Mouse (Mus musculus) stomach, postnatal 0 days (tissue): Measurements from ENCODE around the gene Rbp7. TPM values are rescaled to one million over a fixed set of nuclear protein-coding genes. Genes with fewer than 3 reads are reported as not detected.
"Not testable (repeated sequence)": the region's sequence is repeated elsewhere in the genome, so short reads cannot be mapped to it uniquely, and the experiment has no call there.

Source experiments
- ATAC-seq: fragments of 200-750 bp; cut with Nextera tagmentation; 2 replicates; pipeline ENCODE4 v1.8.0; 2017; ENCODE audit not compliant: low FRiP score, low TSS enrichment
- DNase-seq: peaks from one replicate; pipeline ENCODE4 v3.0.0-alpha.2; 2016; ENCODE audit warnings: low spot score
- H3K27ac ChIP-seq: fragments of 300-500 bp; sonication (generic); replicated peaks from 2 replicates; pipeline ENCODE4 v1.5.1; 2014; ENCODE audit warnings: mild to moderate bottlenecking, control low read depth
- H3K27me3 ChIP-seq: fragments of 300-500 bp; sonication (generic); 2 replicates; pipeline ENCODE4 v1.6.1; 2014; ENCODE audit warnings: low read length; ENCODE audit not compliant: control insufficient read depth, insufficient read depth
- H3K36me3 ChIP-seq: fragments of 300-500 bp; sonication (generic); 2 replicates; pipeline ENCODE4 v1.6.1; 2014; ENCODE audit warnings: low read length, mixed read lengths; ENCODE audit not compliant: control insufficient read depth, insufficient read depth
- H3K4me1 ChIP-seq: fragments of 300-500 bp; sonication (generic); replicated peaks from 2 replicates; pipeline ENCODE4 v1.6.1; 2014; ENCODE audit warnings: antibody characterized with exemption; ENCODE audit not compliant: control insufficient read depth, insufficient read depth
- H3K4me2 ChIP-seq: fragments of 300-500 bp; sonication (generic); replicated peaks from 2 replicates; pipeline ENCODE4 v1.6.1; 2014; ENCODE audit warnings: low read depth, mild to moderate bottlenecking, control low read depth, moderate library complexity
- H3K4me3 ChIP-seq: fragments of 300-500 bp; sonication (generic); 2 replicates; pipeline ENCODE4 v1.5.1; 2014; ENCODE audit warnings: low read depth, low read length, control low read depth
- H3K9ac ChIP-seq: fragments of 300-500 bp; sonication (generic); 2 replicates; pipeline ENCODE4 v1.6.1; 2014; ENCODE audit warnings: mild to moderate bottlenecking, low read length, control low read depth, mixed read lengths
- H3K9me3 ChIP-seq: fragments of 300-500 bp; sonication (generic); 2 replicates; pipeline ENCODE4 v1.6.1; 2016; ENCODE audit warnings: low read length; ENCODE audit not compliant: control insufficient read depth
- CTCF ChIP-seq: IDR thresholded peaks from 2 replicates; pipeline ENCODE4 v1.5.1; 2016; ENCODE audit warnings: antibody characterized with exemption, low read depth, mild to moderate bottlenecking, moderate library complexity
- EP300 ChIP-seq: optimal IDR thresholded peaks from 2 replicates; pipeline ENCODE3; 2016; ENCODE audit warnings: antibody characterized with exemption
- WGBS: fragments of 180-500 bp; shearing (Covaris S2); extraction: QIAGEN DNeasy Blood & Tissue Kit; methylation state at CpG from one replicate; pipeline ENCODE4 v1.1.7; 2014; 5-methylcytosine and 5-hydroxymethylcytosine counted together
- polyA plus RNA-seq: library from polyadenylated mRNA; unstranded; fragments of >200 nt; fragmentation: Nextera tagmentation; extraction: Ambion mirVana; gene quantifications from 2 replicates; pipeline ENCODE4 v1.2.1, GENCODE M21; 2015

Rbp7 gene
- polyA plus RNA-seq, 1 experiment from 2014 or later, result 7.7 TPM

DNA sequence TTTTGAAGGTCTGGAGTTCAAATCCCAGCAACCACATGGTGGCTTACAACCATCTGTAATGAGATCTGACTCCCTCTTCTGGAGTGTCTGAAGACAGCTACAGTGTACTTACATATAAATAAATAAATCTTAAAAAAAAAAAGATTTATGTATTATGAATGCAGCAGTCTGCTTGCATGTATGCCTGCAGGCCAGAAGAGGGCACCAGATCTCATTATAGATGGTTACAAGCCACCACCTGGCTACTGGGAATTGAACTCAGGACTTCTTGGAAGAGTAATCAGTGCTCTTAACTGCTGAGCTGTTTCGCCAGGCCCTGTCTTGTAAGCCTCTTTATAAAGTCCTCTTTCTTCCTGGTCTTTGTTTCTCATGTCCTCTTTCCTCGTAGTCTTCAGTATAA, 5.7 kb upstream of the Rbp7 start:
- not testable (repeated sequence) for H3K4me2 ChIP-seq, H3K4me3 ChIP-seq, ATAC-seq, H3K27me3 ChIP-seq, H3K27ac ChIP-seq, H3K9me3 ChIP-seq, H3K4me1 ChIP-seq, H3K9ac ChIP-seq, DNase-seq, H3K36me3 ChIP-seq
- peak; percentile 46 for TF ChIP-seq CTCF
- 94% methylated on average over 2 of the region's 2 CpGs for whole genome bisulfite sequencing

DNA sequence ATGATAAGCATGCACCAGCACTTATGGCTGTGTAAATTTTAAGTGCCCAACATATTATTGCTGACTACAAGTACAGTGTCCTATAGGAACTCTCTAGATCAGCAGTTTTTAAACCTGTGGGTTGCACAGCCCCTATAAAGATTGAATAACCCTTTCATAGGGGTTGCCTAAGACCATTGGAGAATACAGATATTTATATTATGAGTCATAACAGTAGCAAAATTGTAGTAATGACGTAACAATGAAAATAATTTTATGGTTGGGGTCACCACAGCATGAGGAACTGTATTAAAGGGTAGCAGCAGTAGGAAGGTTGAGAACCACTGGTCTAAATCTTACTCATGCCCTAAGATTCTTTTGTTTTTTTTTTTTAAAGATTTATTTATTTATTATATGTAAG, 4.6 kb upstream of the Rbp7 start:
- no peak for ATAC-seq

DNA sequence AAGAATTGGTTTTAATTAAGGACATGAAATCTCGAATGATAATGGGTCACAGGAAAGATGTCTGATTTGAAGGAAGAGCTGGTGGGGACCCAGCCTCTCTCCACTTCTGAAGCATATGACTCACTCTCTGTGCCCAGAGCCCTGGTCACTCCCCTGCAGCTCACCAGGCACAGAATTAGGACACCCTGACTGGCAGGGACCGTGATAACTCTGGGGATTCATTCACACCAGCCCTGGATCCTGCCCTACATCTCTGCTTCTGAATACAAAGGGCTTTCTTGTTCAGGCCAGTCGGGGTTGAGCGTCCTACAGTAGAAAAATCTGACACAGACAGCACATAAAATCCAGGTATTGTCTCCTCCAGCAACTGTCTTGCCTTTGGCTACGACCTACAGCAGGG, 3.7 kb upstream of the Rbp7 start:
- no peaks in the 10 kb centered on the region for H3K9me3 ChIP-seq

More for the DNA sequence above, 4.6 kb upstream of the Rbp7 start:
- Histone ChIP-seq H3K27me3 (no peaks in the 10 kb centered on the region), H3K36me3 (no peaks in the 10 kb centered on the region), H3K4me1 (no peaks in the 10 kb centered on the region), H3K4me3 (no peak overlapping the region), H3K9me3 (no peaks in the 10 kb centered on the region), H3K9ac (no peak overlapping the region), H3K4me2 (no peak overlapping the region), H3K27ac (no peak overlapping the region)
- no peak for DNase-seq
- 78% methylated on average over 1 of the region's 1 CpGs for WGBS
- TF ChIP-seq CTCF (no peak), EP300 (no peak)

GRCm38 (mm10) chr4:149457831-149458430, 3.2 kb upstream of the Rbp7 start:
- no peak overlapping the region for H3K4me2 ChIP-seq
- H3K9me3 ChIP-seq, result no peaks in the 10 kb centered on the region
- 62% methylated on average over 6 of the region's 6 CpGs for WGBS

More for the DNA sequence above, 3.7 kb upstream of the Rbp7 start:
- TF ChIP-seq EP300 (no peak), CTCF (no peak)
- no peaks in the 10 kb centered on the region for H3K27me3 ChIP-seq
- no peak for DNase-seq
- WGBS, result 58% methylated on average over 5 of the region's 5 CpGs
- H3K4me1 ChIP-seq, result no peaks in the 10 kb centered on the region
- ATAC-seq, result no peak
- peak overlapping the region; percentile 35 for H3K27ac ChIP-seq
- no peaks in the 10 kb centered on the region for H3K36me3 ChIP-seq
- no peak overlapping the region for H3K4me2 ChIP-seq
- no peak overlapping the region for H3K4me3 ChIP-seq
- H3K9ac ChIP-seq, result no peak overlapping the region

DNA sequence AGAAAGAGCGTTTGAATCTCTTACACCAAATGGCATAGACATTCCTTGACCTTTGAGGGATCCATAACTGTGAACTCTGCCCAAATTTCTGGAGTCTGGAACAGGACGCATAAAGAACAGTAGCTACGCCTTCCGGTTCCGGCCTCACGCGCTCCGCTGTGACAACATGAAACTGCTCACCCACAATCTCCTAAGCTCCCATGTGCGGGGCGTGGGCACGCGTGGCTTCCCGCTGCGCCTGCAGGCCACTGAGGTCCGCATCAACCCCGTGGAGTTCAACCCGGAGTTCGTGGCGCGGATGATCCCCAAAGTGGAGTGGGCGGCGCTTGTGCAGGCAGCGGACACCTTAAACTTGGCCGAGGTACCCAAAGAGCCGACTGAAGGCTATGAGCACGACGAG, 2.4 kb upstream of the Rbp7 start:
- H3K27me3 ChIP-seq, H3K27ac ChIP-seq, ATAC-seq, H3K9me3 ChIP-seq, H3K36me3 ChIP-seq, DNase-seq, H3K4me2 ChIP-seq, H3K4me3 ChIP-seq, H3K4me1 ChIP-seq, H3K9ac ChIP-seq: not testable (repeated sequence)
- WGBS, result 80% methylated on average over 24 of the region's 27 CpGs

More at GRCm38 (mm10) chr4:149457831-149458430, 3.2 kb upstream of the Rbp7 start:
- TF ChIP-seq CTCF (no peak), EP300 (no peak)
- Histone ChIP-seq H3K4me3 (no peak overlapping the region), H3K4me1 (no peaks in the 10 kb centered on the region), H3K27me3 (no peaks in the 10 kb centered on the region), H3K36me3 (no peaks in the 10 kb centered on the region), H3K27ac (peak overlapping the region; percentile 35; the same call in 1 of the 2 replicates), H3K9ac (no peak overlapping the region)
- ATAC-seq, result peak; percentile 76
- DNase-seq, result peak; percentile 74

GRCm38 (mm10) chr4:149454263-149454662, 515 bp downstream of the Rbp7 start:
- WGBS, result 64% methylated on average over 17 of the region's 17 CpGs
- no peaks in the 10 kb centered on the region for H3K27me3 ChIP-seq
- no peaks in the 10 kb centered on the region for H3K4me1 ChIP-seq
- no peak overlapping the region for H3K9ac ChIP-seq
- TF ChIP-seq CTCF (no peak), EP300 (no peak)
- H3K4me3 ChIP-seq, result no peak overlapping the region
- no peak overlapping the region for H3K27ac ChIP-seq
- no peak for ATAC-seq
- DNase-seq, result peak; percentile 27
- no peak overlapping the region; the same call in 1 of the 2 replicates for H3K4me2 ChIP-seq
- no peaks in the 10 kb centered on the region for H3K36me3 ChIP-seq
- no peaks in the 10 kb centered on the region for H3K9me3 ChIP-seq
